Mouse (Mus musculus) lung, adult 2 months (tissue): Measurements from ENCODE around the gene B9d2. TPM values are rescaled to one million over a fixed set of nuclear protein-coding genes. Genes with fewer than 3 reads are reported as not detected.
A peak's percentile ranks its signal among the peaks of the same experiment; 100 is the strongest.

ENCODE experiments used
- DNase-seq: peaks from one replicate; pipeline ENCODE4 v3.0.0; 2022
- H3K4me1 ChIP-seq: fragments of 200-500 bp; 2 replicates; pipeline ENCODE4 v1.6.1; 2011; ENCODE audit warnings: low read length; ENCODE audit not compliant: control insufficient read depth, insufficient read depth
- H3K4me3 ChIP-seq: fragments of 200-500 bp; replicated peaks from 2 replicates; pipeline ENCODE3; 2011; ENCODE audit warnings: low read depth, mild to moderate bottlenecking, control low read depth, low read length; ENCODE audit errors: extremely low read depth
- CTCF ChIP-seq: fragments of 200-500 bp; IDR thresholded peaks from 2 replicates; pipeline ENCODE4 v1.5.1; 2011; ENCODE audit warnings: mild to moderate bottlenecking, low read length, control low read depth; ENCODE audit not compliant: insufficient read depth
- POLR2A ChIP-seq: fragments of 200-500 bp; IDR thresholded peaks from 2 replicates; pipeline ENCODE4 v1.6.1; 2011; ENCODE audit warnings: low read depth, mild to moderate bottlenecking, control low read depth, low read length, borderline replicate concordance; ENCODE audit errors: extremely low read depth
- WGBS: fragments of 180-500 bp; shearing (Covaris S2); methylation state at CpG from one replicate; pipeline ENCODE4 v1.1.7; 2018; 5-methylcytosine and 5-hydroxymethylcytosine counted together
- polyA plus RNA-seq: library from polyadenylated mRNA; depleted of rRNA; stranded (reverse); fragments of >200 nt; gene quantifications from 2 replicates; pipeline ENCODE4 v1.2.3, GENCODE M21; 2012

Gene B9d2
- polyA plus RNA-seq, 1 experiment, result 53.4 TPM

GRCm38 (mm10) chr7:25671686-25672085, 8.9 kb upstream of the B9d2 start:
- peaks cover 5% of the 10 kb centered on the region for H3K4me1 ChIP-seq
- no peak for DNase-seq
- WGBS, result 53% methylated on average over 2 of the region's 2 CpGs
- H3K4me3 ChIP-seq, result no peak overlapping the region
- TF ChIP-seq CTCF (no peak), POLR2A (no peak)

GRCm38 (mm10) chr7:25672442-25672841, 8.1 kb upstream of the B9d2 start:
- WGBS, result 50% methylated on average over 4 of the region's 4 CpGs
- no peak for TF ChIP-seq CTCF
- no peak for TF ChIP-seq POLR2A
- Histone ChIP-seq H3K4me1 (peaks cover 5% of the 10 kb centered on the region), H3K4me3 (no peak overlapping the region)
- no peak for DNase-seq

- no peak for DNase-seq
- WGBS, result 24% methylated on average over 9 of the region's 9 CpGs
- TF ChIP-seq CTCF (no peak), POLR2A (no peak)
- peaks cover 5% of the 10 kb centered on the region for H3K4me1 ChIP-seq
- no peak overlapping the region for H3K4me3 ChIP-seq
Observed at GRCm38 (mm10) chr7:25674297-25674696, 6.3 kb upstream of the B9d2 start.

GRCm38 (mm10) chr7:25674719-25675300, 5.8 kb upstream of the B9d2 start, which contains the start of gene Tmem91:
TSS of gene Tmem91 (minus strand) at chr7:25675166.
- TF ChIP-seq POLR2A (no peak), CTCF (no peak)
- Histone ChIP-seq H3K4me3 (no peak within 1 kb of the TSS), H3K4me1 (peaks cover 5% of the 10 kb centered on the region)
- 2% methylated on average over 29 of the region's 29 CpGs for WGBS
- no peak for DNase-seq

- no peak for DNase-seq
- 55% methylated on average over 6 of the region's 6 CpGs for WGBS
- TF ChIP-seq POLR2A, result no peak
- TF ChIP-seq CTCF, result no peak
- H3K4me3 ChIP-seq, result no peak overlapping the region
- peaks cover 5% of the 10 kb centered on the region for H3K4me1 ChIP-seq
Observed at GRCm38 (mm10) chr7:25675405-25675804, 5.2 kb upstream of the B9d2 start.

GRCm38 (mm10) chr7:25676085-25676781, 4.3 kb upstream of the B9d2 start:
- peak; percentile 86 for DNase-seq
- peaks cover 5% of the 10 kb centered on the region for H3K4me1 ChIP-seq
- H3K4me3 ChIP-seq, result no peak overlapping the region
- TF ChIP-seq POLR2A (no peak), CTCF (no peak)
- 16% methylated on average over 15 of the region's 15 CpGs for WGBS

- peaks cover 5% of the 10 kb centered on the region for H3K4me1 ChIP-seq
- 85% methylated on average over 7 of the region's 7 CpGs for WGBS
- DNase-seq, result no peak
Observed at GRCm38 (mm10) chr7:25677013-25677412, 3.6 kb upstream of the B9d2 start.

GRCm38 (mm10) chr7:25679971-25680370, 609 bp upstream of the B9d2 start:
- Histone ChIP-seq H3K4me3 (no peak overlapping the region), H3K4me1 (peaks cover 3% of the 10 kb centered on the region)
- no peak for DNase-seq
- TF ChIP-seq CTCF (no peak), POLR2A (no peak)
- 4% methylated on average over 6 of the region's 6 CpGs for WGBS

More at GRCm38 (mm10) chr7:25677013-25677412, 3.6 kb upstream of the B9d2 start:
- H3K4me3 ChIP-seq, result no peak overlapping the region
- no peak for TF ChIP-seq CTCF
- TF ChIP-seq POLR2A, result no peak

GRCm38 (mm10) chr7:25681341-25682231, 1.0 kb downstream of the B9d2 start:
- WGBS, result 56% methylated on average over 15 of the region's 15 CpGs
- no peak for DNase-seq
- Histone ChIP-seq H3K4me1 (peaks cover 4% of the 10 kb centered on the region), H3K4me3 (no peak overlapping the region)
- TF ChIP-seq CTCF (no peak), POLR2A (no peak)
